Mouse (Mus musculus) MEL (cell line): Measurements from ENCODE around the gene Zfp324. TPM values are rescaled to one million over a fixed set of nuclear protein-coding genes. Genes with fewer than 3 reads are reported as not detected.

Source experiments
- DNase-seq: peaks from one replicate; pipeline ENCODE4 v3.0.0; 2011; ENCODE audit warnings: low read depth, low spot score
- H3K27ac ChIP-seq: 2 replicates; pipeline ENCODE4 v1.5.1; 2012; ENCODE audit warnings: low read depth, mild to moderate bottlenecking, control low read depth, low read length, moderate library complexity; ENCODE audit not compliant: control insufficient read depth
- H3K27me3 ChIP-seq, 2 experiments: fragments of 150-350 bp in 1 of 2; sonication (generic) in 1 of 2; 2 replicates each; pipeline ENCODE4 v1.6.1; 2012; ENCODE audit warnings: low read length in 2 of 2, mild to moderate bottlenecking in 2 of 2, improper control_type of control experiment in 1 of 2, moderate library complexity in 1 of 2; ENCODE audit not compliant: insufficient read depth in 2 of 2, control insufficient read depth in 1 of 2
- H3K36me3 ChIP-seq, 2 experiments: 2 replicates each; pipeline ENCODE4 v1.6.1; 2012 to 2014; ENCODE audit warnings: low read length in 2 of 2, improper control_type of control experiment in 1 of 2, inconsistent platforms in 1 of 2, mild to moderate bottlenecking in 1 of 2; ENCODE audit not compliant: insufficient read depth in 2 of 2, control insufficient read depth in 1 of 2
- H3K4me1 ChIP-seq, 2 experiments: fragments of 150-350 bp in 1 of 2; sonication (generic) in 1 of 2; 2 replicates each; pipeline ENCODE4 v1.6.1; 2012; ENCODE audit warnings: low read length in 2 of 2, improper control_type of control experiment in 1 of 2, mild to moderate bottlenecking in 1 of 2; ENCODE audit not compliant: insufficient read depth in 2 of 2, control insufficient read depth in 1 of 2
- H3K4me3 ChIP-seq, 2 experiments: fragments of 150-350 bp in 1 of 2; sonication (generic) in 1 of 2; 2 replicates each; pipeline ENCODE4 v1.5.1; 2012; ENCODE audit warnings: low read depth in 2 of 2, low read length in 2 of 2, mild to moderate bottlenecking in 2 of 2, moderate library complexity in 2 of 2, control low read depth in 1 of 2, improper control_type of control experiment in 1 of 2; ENCODE audit not compliant: control insufficient read depth in 1 of 2, insufficient read depth in 1 of 2
- H3K79me2 ChIP-seq: 2 replicates; pipeline ENCODE4 v1.6.1; 2012; ENCODE audit warnings: mild to moderate bottlenecking, low read length, moderate library complexity; ENCODE audit not compliant: control insufficient read depth, poor library complexity, insufficient read depth
- H3K9ac ChIP-seq: 2 replicates; pipeline ENCODE4 v1.6.1; 2012; ENCODE audit warnings: low read depth, mild to moderate bottlenecking, control low read depth, low read length, moderate library complexity; ENCODE audit not compliant: control insufficient read depth, poor library complexity, severe bottlenecking
- H3K9me3 ChIP-seq: fragments of 150-350 bp; sonication (generic); replicated peaks from 2 replicates; pipeline ENCODE4 v1.6.1; 2012; ENCODE audit warnings: mild to moderate bottlenecking, low read length, improper control_type of control experiment, moderate library complexity; ENCODE audit not compliant: insufficient read depth
- BHLHE40 ChIP-seq: IDR thresholded peaks from 2 replicates; pipeline ENCODE4 v1.6.1; 2012; ENCODE audit warnings: low read depth, mild to moderate bottlenecking, inconsistent platforms, low read length, improper control_type of control experiment, borderline replicate concordance
- CHD2 ChIP-seq: IDR thresholded peaks from 2 replicates; pipeline ENCODE4 v1.6.1; 2011; ENCODE audit warnings: low read length, improper control_type of control experiment
- CTCF ChIP-seq, 3 experiments: IDR thresholded peaks in 2 of 3; conservative IDR thresholded peaks in 1 of 3; 2 replicates each; pipeline ENCODE4 v1.5.1; 2011 to 2012; ENCODE audit warnings: low read length in 3 of 3, low read depth in 2 of 3, mild to moderate bottlenecking in 2 of 3, improper control_type of control experiment in 1 of 3, inconsistent platforms in 1 of 3, mixed read lengths in 1 of 3, moderate library complexity in 1 of 3; ENCODE audit not compliant: control insufficient read depth in 1 of 3, insufficient read depth in 1 of 3, poor library complexity in 1 of 3, severe bottlenecking in 1 of 3
- ELF1 ChIP-seq: IDR thresholded peaks from 2 replicates; pipeline ENCODE4 v1.6.1; 2014; ENCODE audit warnings: low read depth, mild to moderate bottlenecking, inconsistent platforms, low read length, improper control_type of control experiment, moderate library complexity
- EP300 ChIP-seq, 2 experiments: IDR thresholded peaks; 2 replicates each; pipeline ENCODE4 v1.6.1; 2011; ENCODE audit warnings: improper control_type of control experiment in 2 of 2, low read length in 2 of 2, low read depth in 1 of 2, mild to moderate bottlenecking in 1 of 2
- JUND ChIP-seq: IDR thresholded peaks from 2 replicates; pipeline ENCODE4 v1.6.1; 2011; ENCODE audit warnings: low read depth, mild to moderate bottlenecking, improper control_type of control experiment, low read length
- MAFK ChIP-seq: IDR thresholded peaks from 2 replicates; pipeline ENCODE4 v1.6.1; 2011; ENCODE audit warnings: low read depth, mild to moderate bottlenecking, low read length, improper control_type of control experiment, borderline replicate concordance
- MAX ChIP-seq: IDR thresholded peaks from 2 replicates; pipeline ENCODE4 v1.6.1; 2011; ENCODE audit warnings: low read length, improper control_type of control experiment
- MAZ ChIP-seq: IDR thresholded peaks from 2 replicates; pipeline ENCODE4 v1.6.1; 2012; ENCODE audit warnings: low read depth, mild to moderate bottlenecking, inconsistent platforms, low read length, improper control_type of control experiment
- MEF2A ChIP-seq: IDR thresholded peaks from 2 replicates; pipeline ENCODE4 v1.6.1; 2014; ENCODE audit warnings: low read depth, mild to moderate bottlenecking, inconsistent platforms, low read length, improper control_type of control experiment; ENCODE audit not compliant: poor library complexity, insufficient replicate concordance, severe bottlenecking; ENCODE audit errors: extremely low read depth
- MYC ChIP-seq: IDR thresholded peaks from 2 replicates; pipeline ENCODE4 v1.6.1; 2011; ENCODE audit warnings: low read depth, mild to moderate bottlenecking, low read length, improper control_type of control experiment, moderate library complexity
- NRF1 ChIP-seq: IDR thresholded peaks from 2 replicates; pipeline ENCODE4 v1.6.1; 2014; ENCODE audit warnings: low read depth, mild to moderate bottlenecking, inconsistent platforms, low read length, improper control_type of control experiment, moderate library complexity; ENCODE audit not compliant: poor library complexity, insufficient read depth, severe bottlenecking
- POLR2A ChIP-seq, 2 experiments: IDR thresholded peaks; 2 replicates each; pipeline ENCODE4 v1.6.1; 2011 to 2012; ENCODE audit warnings: low read length in 2 of 2, mild to moderate bottlenecking in 2 of 2, control low read depth in 1 of 2, improper control_type of control experiment in 1 of 2, low read depth in 1 of 2, moderate library complexity in 1 of 2; ENCODE audit not compliant: control insufficient read depth in 1 of 2, insufficient read depth in 1 of 2, poor library complexity in 1 of 2
- POLR2AphosphoS2 ChIP-seq: IDR thresholded peaks from 2 replicates; pipeline ENCODE4 v1.6.1; 2011; ENCODE audit warnings: low read length, improper control_type of control experiment
- RAD21 ChIP-seq: IDR thresholded peaks from 2 replicates; pipeline ENCODE4 v1.6.1; 2011; ENCODE audit warnings: mild to moderate bottlenecking, low read depth, low read length, improper control_type of control experiment
- RCOR1 ChIP-seq: IDR thresholded peaks from 2 replicates; pipeline ENCODE4 v1.6.1; 2012; ENCODE audit warnings: low read depth, mild to moderate bottlenecking, inconsistent platforms, low read length, improper control_type of control experiment
- SIN3A ChIP-seq: IDR thresholded peaks from 2 replicates; pipeline ENCODE4 v1.6.1; 2012; ENCODE audit warnings: low read length, improper control_type of control experiment, inconsistent platforms
- SMC3 ChIP-seq: IDR thresholded peaks from 2 replicates; pipeline ENCODE4 v1.6.1; 2011; ENCODE audit warnings: low read depth, low read length, improper control_type of control experiment
- TBP ChIP-seq: IDR thresholded peaks from 2 replicates; pipeline ENCODE4 v1.8.0; 2011; ENCODE audit warnings: low read depth, low read length, improper control_type of control experiment
- TCF12 ChIP-seq: IDR thresholded peaks from 2 replicates; pipeline ENCODE4 v1.6.1; 2014; ENCODE audit warnings: low read depth, mild to moderate bottlenecking, inconsistent platforms, low read length, improper control_type of control experiment, moderate library complexity
- UBTF ChIP-seq: IDR thresholded peaks from 2 replicates; pipeline ENCODE4 v1.6.1; 2012; ENCODE audit warnings: low read depth, mild to moderate bottlenecking, inconsistent platforms, low read length, improper control_type of control experiment, moderate library complexity, borderline replicate concordance; ENCODE audit not compliant: insufficient read depth
- USF1 ChIP-seq: IDR thresholded peaks from 2 replicates; pipeline ENCODE4 v1.6.1; 2014; ENCODE audit warnings: low read depth, mild to moderate bottlenecking, inconsistent platforms, low read length, improper control_type of control experiment, moderate library complexity
- ZMIZ1 ChIP-seq: IDR thresholded peaks from 2 replicates; pipeline ENCODE4 v1.6.1; 2012; ENCODE audit warnings: low read depth, mild to moderate bottlenecking, inconsistent platforms, low read length, improper control_type of control experiment, moderate library complexity
- polyA plus RNA-seq, 2 experiments: library from polyadenylated mRNA; stranded (reverse) in 1 of 2; unstranded in 1 of 2; fragments of >175 nt in 1 of 2; fragments of >200 nt in 1 of 2; gene quantifications; 2 replicates each; pipeline versions ENCODE4 v1.2.1 to v1.2.4; 2012; ENCODE audit warnings: low replicate concordance in 2 of 2, low read depth in 1 of 2; ENCODE audit not compliant: insufficient read length in 2 of 2, insufficient read depth in 1 of 2, missing spikeins in 1 of 2
- total RNA-seq: library from RNA; depleted of rRNA; stranded (reverse); fragments of 300-350 nt; gene quantifications from 2 replicates; pipeline ENCODE4 v1.2.3, GENCODE M21; 2012

Gene Zfp324
- total and polyA plus RNA-seq, 3 experiments = 5.2 to 9.9 TPM; not detected in 1

DNA sequence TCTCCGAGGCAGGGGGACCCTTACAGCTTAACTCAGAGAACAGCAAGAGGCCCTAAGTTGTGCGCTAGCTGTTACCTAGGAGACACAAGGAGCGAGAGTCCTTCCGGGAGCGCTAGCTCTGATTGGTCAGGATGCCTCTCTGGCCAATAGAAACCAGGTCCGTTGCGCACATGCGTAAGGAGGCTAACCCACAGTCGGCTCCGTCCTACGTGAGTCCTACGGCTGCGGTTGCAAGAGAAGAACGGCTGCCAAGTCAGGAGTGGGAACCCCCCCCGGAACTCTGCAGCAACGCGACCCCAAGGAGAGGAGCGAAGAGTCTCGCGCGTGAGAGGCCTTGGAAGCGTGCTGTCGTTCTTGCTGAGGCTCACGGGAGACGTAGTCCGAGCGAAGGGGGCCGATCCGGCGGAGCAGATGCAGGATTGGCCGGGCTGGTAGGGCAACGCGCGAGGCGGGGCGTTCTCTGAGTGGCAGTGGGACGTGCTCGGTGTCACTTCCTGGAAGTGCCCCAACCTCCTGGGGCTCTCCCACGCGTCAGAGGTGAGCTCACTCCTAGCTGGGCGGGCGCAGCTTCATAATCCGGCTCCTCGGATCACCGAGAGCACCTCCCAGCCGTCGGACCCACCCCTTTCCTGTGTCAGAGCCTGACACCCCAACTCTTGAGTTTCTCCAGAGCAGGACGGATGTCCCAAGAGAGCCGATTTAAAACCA, 12.2 kb downstream of the Zfp324 start, which contains the start of gene Zfp446 (continued):
- TF ChIP-seq NRF1 = peak; percentile 83
- TF ChIP-seq SIN3A = peak; percentile 96
- TF ChIP-seq POLR2A (IDR thresholded peaks at IDR 0.05; ENCODE audit: control insufficient read depth in 1 of 2, insufficient read depth in 1 of 2, low read depth in 1 of 2, low read length in 2 of 2, poor library complexity in 1 of 2) = peak; percentile 10 to 72; a peak in 2 of 4 replicates
- TF ChIP-seq ZMIZ1 = peak; percentile 57
- no peak for TF ChIP-seq JUND
- TF ChIP-seq EP300 (IDR thresholded peaks at IDR 0.05; ENCODE audit: low read depth in 1 of 2, low read length in 2 of 2) = no peak
- no peak for TF ChIP-seq POLR2AphosphoS2
- no peak; the same call in 1 of the 2 replicates for TF ChIP-seq BHLHE40
- TF ChIP-seq TBP = peak; percentile 36; the same call in 1 of the 2 replicates
- no peak; the same call in none of the 2 replicates for TF ChIP-seq MYC
- peak; percentile 11; the same call in 1 of the 2 replicates for TF ChIP-seq USF1
- no peak for TF ChIP-seq MEF2A
- TF ChIP-seq MAZ = peak; percentile 80
- TF ChIP-seq SMC3 = no peak
- TF ChIP-seq UBTF = no peak
- no peak for TF ChIP-seq RAD21

DNA sequence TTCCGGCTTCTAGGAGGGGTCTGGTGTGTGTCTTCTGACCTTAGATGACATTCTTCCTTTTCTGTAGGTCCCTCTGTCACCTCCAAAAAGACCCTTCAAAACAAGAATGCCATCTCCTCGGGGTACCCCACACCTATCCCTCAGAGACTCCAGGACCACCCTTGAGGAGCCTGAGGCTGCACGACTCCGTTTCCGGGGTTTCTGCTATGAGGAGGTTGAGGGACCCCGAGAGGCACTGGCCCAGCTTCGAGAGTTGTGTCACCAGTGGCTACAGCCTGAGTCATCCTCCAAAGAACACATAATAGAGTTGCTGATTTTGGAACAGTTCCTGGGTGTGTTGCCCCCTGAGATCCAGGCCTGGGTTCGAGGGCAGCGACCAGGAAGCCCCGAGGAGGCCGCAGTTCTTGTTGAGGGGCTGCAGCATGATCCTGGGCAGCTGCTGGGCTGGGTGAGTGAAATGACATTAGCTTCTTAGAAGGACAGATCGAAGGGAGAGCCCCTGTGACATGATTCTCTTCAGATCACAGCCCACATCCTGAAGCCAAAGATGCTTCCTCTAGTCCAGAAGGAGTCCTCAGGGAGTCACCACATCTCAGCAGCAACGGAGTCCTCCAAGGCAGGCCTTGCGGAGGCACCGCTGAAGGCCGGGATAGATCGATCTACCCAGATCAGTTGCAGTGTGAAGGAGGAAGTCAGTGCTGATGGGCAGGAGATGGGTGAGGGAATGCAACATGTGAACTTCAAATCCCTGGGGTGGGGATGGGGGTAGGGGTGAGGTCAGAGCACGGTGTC, 13.5 kb downstream of the Zfp324 start:
- Histone ChIP-seq H3K27ac (no peak overlapping the region), H3K36me3 (peaks cover 0 to 11% of the 10 kb centered on the region in 2 experiments; a peak in 2 of 4 replicates), H3K4me1 (peaks cover 0 to 15% of the 10 kb centered on the region in 2 experiments; a peak in 2 of 4 replicates), H3K4me3 (peak overlapping the region; percentile 67 to 88; a peak in 3 of 4 replicates), H3K79me2 (no peaks in the 10 kb centered on the region; the same call in none of the 2 replicates), H3K27me3 (no peaks in the 10 kb centered on the region), H3K9me3 (no peaks in the 10 kb centered on the region), H3K9ac (peak overlapping the region; percentile 72)
- TF ChIP-seq RAD21 = no peak
- no peak for TF ChIP-seq MAZ
- no peak for TF ChIP-seq CHD2
- TF ChIP-seq CTCF (IDR thresholded peaks at IDR 0.05 in 2 of 3, conservative IDR thresholded peaks at IDR 0.05 in 1 of 3; ENCODE audit: control insufficient read depth in 1 of 3, insufficient read depth in 1 of 3, low read depth in 2 of 3, low read length in 3 of 3, poor library complexity in 1 of 3, severe bottlenecking in 1 of 3) = no peak
- TF ChIP-seq ELF1 = no peak
- TF ChIP-seq RCOR1 = no peak
- no peak for TF ChIP-seq USF1
- TF ChIP-seq TCF12 = no peak
- TF ChIP-seq MAFK = no peak
- no peak for TF ChIP-seq POLR2A (IDR thresholded peaks at IDR 0.05; ENCODE audit: control insufficient read depth in 1 of 2, insufficient read depth in 1 of 2, low read depth in 1 of 2, low read length in 2 of 2, poor library complexity in 1 of 2)
- TF ChIP-seq MAX = no peak
- no peak for DNase-seq
